Mouse (Mus musculus) liver, embryonic 13.5 days (tissue): ENCODE data around the gene Spred2. TPM values are rescaled to one million over a fixed set of nuclear protein-coding genes. Genes with fewer than 3 reads are reported as not detected.

Experiments used
- ATAC-seq: fragments of 200-750 bp; cut with Nextera tagmentation; 2 replicates; pipeline ENCODE4 v1.8.0; 2017; ENCODE audit warnings: low read depth, mild to moderate bottlenecking, moderate number of reproducible peaks, moderate library complexity
- DNase-seq: peaks from one replicate; pipeline ENCODE4 v3.0.0; 2022
- H3K27ac ChIP-seq: fragments of 300-500 bp; sonication (generic); 2 replicates; pipeline ENCODE4 v1.5.1; 2015; ENCODE audit warnings: moderate library complexity, mild to moderate bottlenecking, inconsistent platforms
- H3K27me3 ChIP-seq: fragments of 300-500 bp; sonication (generic); 2 replicates; pipeline ENCODE4 v1.6.1; 2015; ENCODE audit warnings: mild to moderate bottlenecking, inconsistent platforms
- H3K36me3 ChIP-seq: fragments of 300-500 bp; sonication (generic); 2 replicates; pipeline ENCODE4 v1.6.1; 2015; ENCODE audit warnings: mild to moderate bottlenecking, inconsistent platforms
- H3K4me1 ChIP-seq: fragments of 300-500 bp; sonication (generic); replicated peaks from 2 replicates; pipeline ENCODE4 v1.6.1; 2015; ENCODE audit warnings: inconsistent platforms
- H3K4me2 ChIP-seq: fragments of 300-500 bp; sonication (generic); 2 replicates; pipeline ENCODE4 v1.6.1; 2015; ENCODE audit warnings: inconsistent platforms, mild to moderate bottlenecking, moderate library complexity
- H3K4me3 ChIP-seq: fragments of 300-500 bp; sonication (generic); replicated peaks from 2 replicates; pipeline ENCODE4 v1.5.1; 2015; ENCODE audit warnings: mild to moderate bottlenecking, inconsistent platforms
- H3K9ac ChIP-seq: fragments of 300-500 bp; sonication (generic); 2 replicates; pipeline ENCODE4 v1.6.1; 2015; ENCODE audit warnings: mild to moderate bottlenecking, inconsistent platforms
- H3K9me3 ChIP-seq: fragments of 300-500 bp; sonication (generic); replicated peaks from 2 replicates; pipeline ENCODE4 v1.6.1; 2016; ENCODE audit warnings: inconsistent platforms
- WGBS: fragments of 180-500 bp; shearing (Covaris S2); methylation state at CpG from one replicate; pipeline ENCODE4 v1.1.7; 2015; ENCODE audit not compliant: insufficient replicate concordance; 5-methylcytosine and 5-hydroxymethylcytosine counted together
- polyA plus RNA-seq: library from polyadenylated mRNA; unstranded; fragments of >200 nt; fragmentation: Nextera tagmentation; extraction: Ambion mirVana; gene quantifications from 2 replicates; pipeline ENCODE4 v1.2.1, GENCODE M21; 2015

The Spred2 gene
- polyA plus RNA-seq = 2.3 and 2.5 TPM in 2 replicates

- DNase-seq (peak; percentile 73), ATAC-seq (peak; percentile 54)
- Histone ChIP-seq H3K36me3 (no peaks in the 10 kb centered on the region), H3K9me3 (no peaks in the 10 kb centered on the region), H3K27me3 (no peaks in the 10 kb centered on the region), H3K27ac (peak within 1 kb of the TSS; percentile 91), H3K9ac (peak within 1 kb of the TSS; percentile 91), H3K4me2 (peak within 1 kb of the TSS; percentile 96), H3K4me1 (peaks cover 61% of the 10 kb centered on the region), H3K4me3 (peak within 1 kb of the TSS; percentile 93)
- under 1% methylated on average over 57 of the region's 57 CpGs for WGBS
Measured at GRCm38 (mm10) chr11:19923888-19924756, at the start of gene Spred2. Spred2 (plus strand) TSS chr11:19924375.

- ATAC-seq (no peak), DNase-seq (no peak)
- no peak overlapping the region for H3K9ac ChIP-seq
- H3K4me2 ChIP-seq = no peak overlapping the region
- no peaks in the 10 kb centered on the region for H3K27me3 ChIP-seq
- H3K9me3 ChIP-seq = no peaks in the 10 kb centered on the region
- no peak overlapping the region for H3K4me3 ChIP-seq
- H3K27ac ChIP-seq = no peak overlapping the region
- H3K36me3 ChIP-seq = no peaks in the 10 kb centered on the region
- H3K4me1 ChIP-seq = no peaks in the 10 kb centered on the region
- WGBS = 44% methylated on average over 12 of the region's 12 CpGs
Measured at GRCm38 (mm10) chr11:19875551-19875950, 48.6 kb upstream of the Spred2 start.

- no peak overlapping the region for H3K9ac ChIP-seq
- no peak overlapping the region for H3K4me2 ChIP-seq
- DNase-seq = no peak
- no peaks in the 10 kb centered on the region for H3K36me3 ChIP-seq
- H3K27me3 ChIP-seq = no peaks in the 10 kb centered on the region
- no peak overlapping the region for H3K4me3 ChIP-seq
- 58% methylated on average over 5 of the region's 5 CpGs for whole genome bisulfite sequencing
- H3K27ac ChIP-seq = no peak overlapping the region
- H3K4me1 ChIP-seq = no peaks in the 10 kb centered on the region
- H3K9me3 ChIP-seq = no peaks in the 10 kb centered on the region
- no peak for ATAC-seq
Measured at GRCm38 (mm10) chr11:19875964-19876363, 48.2 kb upstream of the Spred2 start.

GRCm38 (mm10) chr11:19877239-19877915 is 46.8 kb upstream of the Spred2 start:
- Histone ChIP-seq H3K4me3 (no peak overlapping the region), H3K4me1 (no peaks in the 10 kb centered on the region), H3K27me3 (no peaks in the 10 kb centered on the region), H3K36me3 (no peaks in the 10 kb centered on the region), H3K4me2 (no peak overlapping the region), H3K27ac (no peak overlapping the region), H3K9ac (no peak overlapping the region), H3K9me3 (no peaks in the 10 kb centered on the region)
- no peak for DNase-seq
- ATAC-seq = no peak
- 61% methylated on average over 4 of the region's 4 CpGs for WGBS

GRCm38 (mm10) chr11:19881342-19881741 is 42.8 kb upstream of the Spred2 start:
- 72% methylated on average over 2 of the region's 2 CpGs for WGBS
- no peak overlapping the region for H3K27ac ChIP-seq
- H3K9ac ChIP-seq = no peak overlapping the region
- no peak for ATAC-seq
- H3K27me3 ChIP-seq = no peaks in the 10 kb centered on the region
- no peak for DNase-seq
- H3K4me1 ChIP-seq = no peaks in the 10 kb centered on the region
- H3K4me3 ChIP-seq = no peak overlapping the region
- H3K9me3 ChIP-seq = no peaks in the 10 kb centered on the region
- H3K36me3 ChIP-seq = no peaks in the 10 kb centered on the region
- no peak overlapping the region for H3K4me2 ChIP-seq

- Histone ChIP-seq H3K27me3 (no peaks in the 10 kb centered on the region), H3K4me2 (no peak overlapping the region), H3K4me1 (no peaks in the 10 kb centered on the region; the same call in 1 of the 2 replicates), H3K4me3 (no peak overlapping the region), H3K27ac (no peak overlapping the region), H3K36me3 (no peaks in the 10 kb centered on the region), H3K9me3 (no peaks in the 10 kb centered on the region), H3K9ac (no peak overlapping the region)
- ATAC-seq (no peak), DNase-seq (no peak)
- 18% methylated on average over 6 of the region's 6 CpGs for WGBS
Measured at GRCm38 (mm10) chr11:19890700-19891406, 33.3 kb upstream of the Spred2 start.

GRCm38 (mm10) chr11:19893233-19893632 is 30.9 kb upstream of the Spred2 start:
- H3K27me3 ChIP-seq = no peaks in the 10 kb centered on the region
- no peaks in the 10 kb centered on the region for H3K9me3 ChIP-seq
- WGBS = 75% methylated on average over 3 of the region's 3 CpGs

GRCm38 (mm10) chr11:19899621-19900020 is 24.6 kb upstream of the Spred2 start:
- no peaks in the 10 kb centered on the region for H3K27me3 ChIP-seq
- WGBS = 61% methylated on average over 5 of the region's 5 CpGs

More at GRCm38 (mm10) chr11:19893233-19893632, 30.9 kb upstream of the Spred2 start:
- Histone ChIP-seq H3K4me2 (no peak overlapping the region), H3K4me3 (no peak overlapping the region), H3K4me1 (no peaks in the 10 kb centered on the region; the same call in 1 of the 2 replicates), H3K9ac (no peak overlapping the region), H3K36me3 (no peaks in the 10 kb centered on the region), H3K27ac (no peak overlapping the region)
- ATAC-seq (no peak), DNase-seq (no peak)

GRCm38 (mm10) chr11:19900712-19901111 is 23.5 kb upstream of the Spred2 start:
- Histone ChIP-seq H3K4me2 (no peak overlapping the region), H3K9ac (no peak overlapping the region), H3K27me3 (no peaks in the 10 kb centered on the region), H3K9me3 (no peaks in the 10 kb centered on the region), H3K27ac (no peak overlapping the region), H3K4me1 (no peaks in the 10 kb centered on the region), H3K36me3 (no peaks in the 10 kb centered on the region), H3K4me3 (no peak overlapping the region)
- WGBS = 65% methylated on average over 4 of the region's 4 CpGs
- no peak for DNase-seq
- ATAC-seq = no peak

More at GRCm38 (mm10) chr11:19899621-19900020, 24.6 kb upstream of the Spred2 start:
- DNase-seq = no peak
- no peak overlapping the region for H3K4me3 ChIP-seq
- ATAC-seq = no peak
- H3K27ac ChIP-seq = no peak overlapping the region
- no peak overlapping the region for H3K9ac ChIP-seq
- no peaks in the 10 kb centered on the region for H3K4me1 ChIP-seq
- H3K4me2 ChIP-seq = no peak overlapping the region
- H3K36me3 ChIP-seq = no peaks in the 10 kb centered on the region
- H3K9me3 ChIP-seq = no peaks in the 10 kb centered on the region

- H3K9ac ChIP-seq = no peak overlapping the region
- H3K27ac ChIP-seq = no peak overlapping the region
- no peak for DNase-seq
- H3K27me3 ChIP-seq = no peaks in the 10 kb centered on the region
- no peak overlapping the region for H3K4me3 ChIP-seq
- 73% methylated on average over 3 of the region's 3 CpGs for WGBS
- 0 out of 2 replicates have a peak, but pooled peaks cover 3% of the 10 kb centered on the region for H3K4me1 ChIP-seq
- H3K9me3 ChIP-seq = peaks cover 5% of the 10 kb centered on the region
- no peak for ATAC-seq
- H3K36me3 ChIP-seq = no peaks in the 10 kb centered on the region
- H3K4me2 ChIP-seq = no peak overlapping the region
Measured at GRCm38 (mm10) chr11:19911216-19911615, 13.0 kb upstream of the Spred2 start.

- Histone ChIP-seq H3K4me3 (no peak overlapping the region), H3K4me2 (no peak overlapping the region), H3K36me3 (no peaks in the 10 kb centered on the region), H3K9me3 (peaks cover 5% of the 10 kb centered on the region), H3K9ac (no peak overlapping the region), H3K27me3 (no peaks in the 10 kb centered on the region), H3K4me1 (0 out of 2 replicates have a peak, but pooled peaks cover 3% of the 10 kb centered on the region), H3K27ac (no peak overlapping the region)
- no peak for ATAC-seq
- no peak for DNase-seq
- 60% methylated on average over 6 of the region's 6 CpGs for WGBS
Measured at GRCm38 (mm10) chr11:19912179-19912578, 12.0 kb upstream of the Spred2 start.
